Mouse (Mus musculus): Measurements from ENCODE around the gene Ubl4b.
A peak's percentile ranks its signal among the peaks of the same experiment; 100 is the strongest.

Ubl4b gene

DNA sequence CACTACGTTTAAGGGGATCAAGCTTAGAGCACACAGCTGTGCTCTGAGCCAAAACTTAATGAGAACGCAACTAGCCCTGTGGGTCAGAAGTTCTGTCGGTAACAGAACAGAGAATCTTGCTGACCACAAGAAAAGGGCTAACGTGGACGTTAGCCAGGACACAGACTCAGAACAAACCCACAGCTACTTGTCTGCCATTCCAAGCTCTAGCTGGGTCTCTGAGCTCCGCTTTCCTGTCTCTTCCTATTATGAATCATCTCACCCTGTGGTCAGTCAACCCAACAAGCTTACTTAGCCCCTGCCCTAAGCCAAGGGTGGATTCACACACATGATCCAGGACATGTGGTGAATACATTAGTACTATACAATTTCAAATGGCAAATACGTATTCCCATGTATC, 12.9 kb upstream of the Ubl4b start:
- ATAC-seq (ENCODE audit: low TSS enrichment): no peak

DNA sequence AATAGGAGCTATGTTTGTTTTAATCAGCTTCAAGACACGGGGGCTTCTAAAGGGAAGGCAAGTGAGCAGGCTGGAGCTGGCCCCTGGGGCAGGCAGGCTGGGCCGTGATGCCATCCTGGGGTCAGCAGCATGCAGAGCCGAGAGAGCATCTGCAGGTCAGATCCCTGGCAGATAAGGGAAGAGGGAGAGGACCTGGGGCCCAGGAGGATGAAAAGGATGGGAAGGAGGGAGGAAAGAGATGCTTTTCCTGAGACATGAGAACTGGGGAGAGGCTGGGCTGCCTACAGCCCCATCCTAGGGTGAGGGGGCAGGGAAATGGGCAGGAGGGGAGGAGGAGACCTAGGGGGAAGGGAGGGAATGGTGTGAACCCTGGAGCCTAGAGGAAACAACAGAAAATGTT, 10.5 kb upstream of the Ubl4b start:
- ATAC-seq (ENCODE audit: low TSS enrichment): no peak

- no peak for ATAC-seq (ENCODE audit: low TSS enrichment)
Observed at GRCm38 (mm10) chr3:107563880-107564279, 9.0 kb upstream of the Ubl4b start.

DNA sequence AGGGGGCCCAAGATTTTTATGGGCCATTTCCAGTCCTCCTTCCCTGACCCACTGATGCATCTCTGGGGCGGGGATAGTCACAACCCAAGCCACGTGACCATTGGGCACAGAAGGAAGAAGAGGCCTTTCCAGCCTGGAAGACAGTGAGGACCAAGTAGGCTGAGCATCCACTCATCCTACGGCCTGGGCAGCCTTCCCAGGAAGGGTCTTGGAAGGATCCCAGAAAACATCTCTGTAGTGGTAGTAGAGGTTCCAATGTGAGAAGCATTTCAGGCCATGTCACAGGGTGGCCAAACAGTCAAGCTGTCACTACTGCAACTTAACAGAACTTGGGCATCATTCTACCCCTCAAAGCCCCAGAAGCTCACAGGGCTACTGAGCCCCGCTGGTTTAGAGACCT, 7.7 kb upstream of the Ubl4b start:
- ATAC-seq (ENCODE audit: low TSS enrichment): no peak

GRCm38 (mm10) chr3:107562104-107562503, 7.2 kb upstream of the Ubl4b start:
- ATAC-seq (ENCODE audit: low TSS enrichment): no peak

DNA sequence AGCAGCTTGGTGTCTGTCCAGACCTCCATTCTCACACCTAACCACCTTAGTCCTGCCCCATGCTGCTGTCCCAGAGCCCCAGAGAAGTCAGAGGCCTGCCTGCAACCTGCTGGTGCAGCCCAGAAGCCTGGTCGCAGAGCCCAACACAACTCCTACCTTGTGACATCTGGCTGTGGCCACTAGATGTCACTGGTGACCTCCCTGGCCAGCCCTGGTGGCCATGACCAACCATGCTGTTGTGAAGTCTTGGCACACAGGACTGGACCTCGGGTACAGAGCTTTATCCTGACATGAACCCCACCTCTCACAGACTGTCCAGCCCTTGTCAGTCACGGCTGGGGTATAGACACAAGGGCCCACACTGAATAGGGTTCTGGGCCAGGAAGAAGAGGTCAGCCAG, 4.3 kb upstream of the Ubl4b start:
- ATAC-seq (ENCODE audit: low TSS enrichment): peak; percentile 90

DNA sequence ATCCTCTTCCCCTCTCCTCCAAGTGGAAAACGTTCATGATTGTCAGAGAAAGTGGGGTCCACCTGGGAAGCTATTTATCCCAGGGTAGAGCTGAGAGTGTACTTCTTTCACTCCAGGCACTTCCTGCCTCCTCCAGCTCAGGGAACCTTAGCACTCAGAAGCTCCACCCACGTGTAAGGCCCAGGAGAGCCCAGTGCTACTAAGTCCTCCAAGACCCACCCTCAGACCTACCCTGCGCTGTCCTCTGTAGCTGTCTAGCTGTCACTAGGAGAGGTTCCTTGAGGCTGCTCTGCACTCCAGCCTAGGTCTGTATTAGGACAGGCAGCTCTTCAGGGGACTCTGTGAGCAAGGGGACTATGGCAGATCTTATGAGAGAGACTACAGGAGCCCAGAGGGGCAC, 3.9 kb upstream of the Ubl4b start:
- no peak for ATAC-seq (ENCODE audit: low TSS enrichment)

GRCm38 (mm10) chr3:107550409-107551049, 4.3 kb downstream of the Ubl4b start:
- peak; percentile 83 for ATAC-seq (ENCODE audit: low TSS enrichment)

DNA sequence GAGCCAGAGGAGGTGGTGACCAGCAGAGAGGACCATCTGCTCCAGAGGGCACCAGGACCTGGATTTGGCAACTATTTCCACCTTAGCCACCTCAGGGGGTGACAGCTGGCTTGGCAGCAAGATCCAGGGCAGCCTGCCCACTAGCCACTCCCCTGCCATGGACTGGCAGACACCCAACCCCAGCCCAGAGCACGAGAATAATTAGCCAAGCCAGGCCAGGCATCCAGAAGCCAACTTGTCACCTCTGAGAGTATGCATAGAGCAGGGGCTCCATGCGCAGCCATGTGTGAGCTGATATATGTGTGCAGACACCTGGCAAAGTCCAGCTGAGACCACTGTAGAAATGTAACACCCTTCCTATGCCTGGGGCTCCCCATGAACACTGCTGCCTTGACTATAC, 7.9 kb downstream of the Ubl4b start:
- ATAC-seq (ENCODE audit: low TSS enrichment): no peak

GRCm38 (mm10) chr3:107545716-107546412, 9.0 kb downstream of the Ubl4b start:
- ATAC-seq (ENCODE audit: low TSS enrichment): no peak

DNA sequence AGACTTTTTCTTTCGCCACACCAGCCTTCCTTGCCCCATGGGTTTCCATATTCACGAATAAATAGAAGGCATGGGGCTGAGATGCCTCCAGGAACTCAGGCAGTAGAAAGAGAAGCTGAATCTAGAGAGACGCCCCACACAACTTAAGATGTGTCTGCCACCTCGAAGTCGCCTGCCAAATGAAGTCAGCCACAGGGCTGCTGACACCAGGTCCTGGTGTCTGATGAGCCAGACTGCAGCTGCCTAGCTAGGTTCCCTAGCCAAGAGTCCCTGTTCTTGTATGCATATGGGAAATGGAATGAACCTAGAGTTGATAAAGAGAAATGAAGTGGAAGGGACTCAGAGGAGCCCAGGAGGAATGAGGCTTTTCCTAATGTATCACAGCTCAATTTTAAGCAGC, 9.6 kb downstream of the Ubl4b start:
- 0 out of 2 replicates have a peak, but pooled peaks have one; percentile 7 for ATAC-seq (ENCODE audit: low TSS enrichment)

GRCm38 (mm10) chr3:107543158-107544080, 11.5 kb downstream of the Ubl4b start:
- ATAC-seq (ENCODE audit: low TSS enrichment): no peak

DNA sequence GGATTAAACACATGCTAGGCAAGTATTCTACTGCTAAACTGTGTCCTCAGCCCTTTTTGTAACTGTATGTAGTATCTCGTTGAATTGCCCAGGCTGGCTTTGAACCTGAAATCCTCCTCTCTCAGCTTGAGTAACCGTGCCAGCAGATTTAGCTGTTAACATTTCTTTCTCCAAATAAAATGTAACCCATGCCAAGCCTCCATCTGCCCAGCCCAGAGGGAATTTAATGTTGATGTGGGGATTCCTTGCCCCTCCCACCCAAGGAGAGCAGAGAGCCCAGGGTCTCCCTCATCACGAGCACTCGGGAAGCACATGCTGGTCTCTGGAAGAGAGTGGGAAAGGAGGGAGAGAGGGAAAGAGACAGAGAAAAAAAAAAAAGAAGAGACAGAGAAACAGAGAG, 12.3 kb downstream of the Ubl4b start:
- ATAC-seq (ENCODE audit: low TSS enrichment): no peak

GRCm38 (mm10) chr3:107537504-107537889, 17.4 kb downstream of the Ubl4b start:
- ATAC-seq (ENCODE audit: low TSS enrichment): no peak

DNA sequence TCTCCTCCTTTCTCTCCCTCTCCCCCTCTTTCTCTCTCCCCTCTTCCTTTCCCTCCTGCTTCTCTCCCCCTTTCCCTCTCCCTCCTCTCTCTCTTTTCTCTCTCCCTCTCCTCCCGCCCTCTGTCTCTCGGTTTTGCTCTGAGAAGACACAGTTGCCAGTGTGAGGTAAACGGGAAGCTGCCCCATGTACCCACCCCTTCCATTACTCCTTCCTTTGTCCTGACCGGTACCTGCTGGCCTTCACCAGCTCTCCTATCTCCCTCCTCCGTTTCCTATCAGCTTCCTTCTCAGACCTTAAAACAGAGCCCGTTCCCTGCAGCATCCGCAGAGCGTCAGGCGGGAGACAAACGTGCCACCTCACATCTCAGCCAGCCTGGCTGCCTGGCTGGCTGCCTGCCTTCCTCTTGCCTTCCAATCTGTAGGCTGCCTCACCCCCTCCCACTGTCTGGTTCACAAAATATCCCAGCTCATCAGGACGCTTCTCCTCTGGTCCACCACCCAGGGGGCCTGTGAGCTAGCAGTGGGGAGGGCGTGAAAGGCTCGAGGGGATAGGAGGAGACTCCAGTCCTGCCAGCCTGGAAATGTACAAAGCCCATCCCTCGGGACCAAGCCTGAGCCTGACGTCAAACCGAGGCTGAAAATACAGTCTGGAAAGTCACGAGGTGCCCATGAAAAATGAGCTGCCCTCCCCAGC, 17.9 kb downstream of the Ubl4b start:
- ATAC-seq (ENCODE audit: low TSS enrichment): peak; percentile 81

DNA sequence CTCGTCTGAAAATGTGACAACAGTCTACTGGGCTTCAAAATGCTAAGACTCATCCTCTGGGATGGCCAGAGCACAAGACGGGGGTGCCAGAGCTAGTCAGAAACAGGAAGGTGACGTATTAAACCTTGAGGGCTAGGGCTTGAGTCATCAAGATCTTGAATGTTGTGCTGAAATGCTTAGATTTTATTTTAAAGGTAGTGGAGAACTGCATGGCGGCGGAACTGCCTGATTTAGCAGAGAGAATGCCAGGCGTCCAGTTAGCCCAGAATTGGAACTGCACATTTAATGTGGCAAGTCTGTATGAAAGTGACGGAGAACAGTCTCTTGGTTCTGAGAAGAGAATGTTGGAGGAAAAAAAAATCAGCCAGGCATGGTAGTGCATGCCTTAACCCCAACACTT, 19.9 kb downstream of the Ubl4b start:
- ATAC-seq (ENCODE audit: low TSS enrichment): peak; percentile 33

DNA sequence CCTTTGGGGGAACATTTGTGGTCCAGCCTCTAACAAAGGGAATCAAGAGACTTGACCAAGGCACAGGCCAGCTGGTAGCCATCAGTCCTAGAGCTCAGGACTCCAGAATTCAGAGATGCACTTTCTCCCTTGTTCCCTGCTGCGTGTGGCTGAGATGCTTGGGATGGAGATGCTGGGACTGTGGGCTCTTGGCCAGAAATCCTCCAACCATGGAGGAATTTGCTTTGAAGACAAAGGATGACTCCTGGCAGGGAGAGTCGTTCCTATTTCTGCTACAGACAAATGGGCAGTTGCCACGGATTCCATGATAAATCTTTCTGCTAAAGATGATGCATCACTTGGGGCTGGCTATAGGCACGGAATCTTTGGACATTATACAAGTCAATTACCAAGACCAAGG, 21.3 kb downstream of the Ubl4b start:
- no peak for ATAC-seq (ENCODE audit: low TSS enrichment)

GRCm38 (mm10) chr3:107530581-107530980, 24.3 kb downstream of the Ubl4b start:
- ATAC-seq (ENCODE audit: low TSS enrichment): no peak

DNA sequence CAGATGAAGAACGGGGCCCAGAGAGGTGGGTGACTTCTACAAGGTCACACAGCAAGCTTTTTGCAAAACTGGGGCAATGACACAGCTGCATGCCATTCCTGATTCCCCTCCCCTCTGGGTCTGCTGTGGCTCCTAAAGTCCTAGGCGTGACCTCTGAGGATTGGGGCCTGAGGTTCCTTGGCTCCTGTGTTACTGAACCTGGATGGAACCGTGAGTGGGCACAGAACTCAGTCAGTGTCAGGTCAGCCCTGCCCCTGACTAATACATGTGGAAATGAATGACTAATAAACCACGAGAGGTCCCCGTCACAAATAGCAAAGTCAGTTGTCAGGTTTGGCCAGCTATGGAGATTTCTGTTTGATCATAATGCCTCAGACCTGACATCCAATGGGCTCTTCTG, 25.7 kb downstream of the Ubl4b start:
- ATAC-seq (ENCODE audit: low TSS enrichment): peak; percentile 2; the same call in 1 of the 2 replicates

DNA sequence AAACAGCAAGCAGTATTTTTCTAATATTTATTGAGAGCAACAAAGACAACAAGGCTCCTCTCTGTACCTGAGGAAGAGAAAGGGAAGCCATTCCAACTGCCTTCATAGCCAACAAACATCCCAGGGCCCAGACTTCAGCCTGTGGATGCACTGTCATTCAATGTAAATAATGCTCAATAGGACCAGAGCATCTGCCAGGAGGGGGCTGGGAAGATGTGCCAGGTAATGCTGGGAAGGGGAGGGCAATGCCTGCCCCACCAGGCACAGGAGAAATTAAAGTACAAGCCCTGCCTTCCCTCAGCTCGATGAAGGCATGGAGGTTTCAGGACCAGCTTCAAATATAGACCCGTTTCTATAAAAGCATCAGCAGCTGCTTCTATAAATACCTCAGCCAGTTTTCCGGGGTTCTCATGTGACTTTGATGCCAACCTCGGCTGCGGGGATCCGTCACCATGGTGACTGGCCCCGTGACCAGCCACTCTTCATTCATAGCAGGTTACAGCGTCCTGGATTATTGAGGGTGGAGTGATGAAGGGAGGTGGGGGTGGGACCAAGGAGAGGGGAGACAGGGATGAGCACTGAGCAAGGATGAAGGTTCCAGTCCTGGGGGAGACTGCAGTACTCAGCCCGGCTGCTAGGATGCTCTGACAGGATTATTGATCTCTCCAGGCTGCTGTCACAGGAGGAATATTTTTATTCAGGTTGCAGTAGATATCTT, 26.3 kb downstream of the Ubl4b start:
- ATAC-seq (ENCODE audit: low TSS enrichment): peak; percentile 91

GRCm38 (mm10) chr3:107524547-107524946, 30.3 kb downstream of the Ubl4b start:
- no peak for ATAC-seq (ENCODE audit: low TSS enrichment)

Measured in frontal cortex, adult (tissue).